Mouse (Mus musculus): ENCODE data around the gene Mdm2. TPM values are rescaled to one million over a fixed set of nuclear protein-coding genes. Genes with fewer than 3 reads are reported as not detected.

The Mdm2 gene
- polyA plus RNA-seq, 1 experiment from 2014 or later: 52.5 TPM

DNA sequence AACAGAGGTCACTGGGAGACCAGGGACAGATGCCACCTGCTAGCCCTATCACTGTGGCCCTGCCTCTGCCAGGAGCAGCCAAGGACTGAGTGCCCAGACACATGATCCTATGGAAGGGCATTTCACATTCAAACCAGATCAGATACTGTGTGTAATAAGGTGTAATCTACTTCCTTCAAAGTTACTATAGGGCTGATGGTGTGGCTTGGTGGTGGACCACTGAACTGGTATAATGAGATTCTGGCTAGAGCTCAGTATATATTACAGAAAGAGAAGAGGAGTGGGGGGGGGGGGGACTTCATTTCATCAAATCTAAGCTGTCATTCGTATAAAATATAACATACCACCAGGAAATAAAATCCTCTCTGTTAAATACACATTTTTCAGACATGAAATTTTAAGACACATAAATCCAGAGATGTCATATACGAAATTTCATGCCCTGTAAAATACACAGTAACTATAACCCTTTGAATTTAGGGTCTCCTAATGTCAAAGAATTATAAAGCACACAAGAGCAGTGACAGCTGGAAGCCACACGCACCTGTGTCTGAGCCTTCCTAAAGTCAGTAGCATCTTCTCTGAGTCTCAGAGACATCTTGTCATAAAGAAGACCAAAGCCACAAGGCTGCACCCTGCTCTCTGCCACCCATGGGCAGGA lies 36.1 kb downstream of the Mdm2 start:
- WGBS: 83% methylated on average over 3 of the region's 3 CpGs
- no peak overlapping the region for H3K4me2 ChIP-seq
- H3K27me3 ChIP-seq: no peaks in the 10 kb centered on the region
- no peaks in the 10 kb centered on the region for H3K9me3 ChIP-seq
- no peaks in the 10 kb centered on the region for H3K36me3 ChIP-seq
- peaks cover 10% of the 10 kb centered on the region; the same call in 1 of the 2 replicates for H3K4me1 ChIP-seq (replicated peaks)
- no peak overlapping the region for H3K27ac ChIP-seq (replicated peaks)
- no peak overlapping the region for H3K9ac ChIP-seq
- ATAC-seq (ENCODE audit: low FRiP score, low read depth): no peak
- H3K4me3 ChIP-seq: no peak overlapping the region

DNA sequence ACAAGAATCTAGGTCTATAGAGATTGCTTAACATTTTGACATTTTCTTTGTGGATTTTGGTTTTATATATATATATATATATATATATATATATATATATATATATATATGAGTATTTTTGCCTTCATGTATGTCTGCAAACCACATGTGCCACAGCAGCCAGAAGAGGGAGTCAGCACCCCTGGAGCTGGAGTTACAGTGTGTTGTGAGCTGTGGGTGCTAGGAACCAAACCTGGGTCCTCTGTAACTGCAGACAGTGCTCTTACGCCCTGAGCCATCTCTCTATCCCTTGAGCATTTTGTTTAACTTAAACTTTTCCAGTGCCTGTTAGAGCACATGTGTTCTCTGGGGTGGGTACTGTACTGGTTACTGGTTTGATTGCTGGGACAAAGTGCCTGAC lies 36.6 kb downstream of the Mdm2 start:
- H3K4me1 ChIP-seq (replicated peaks): peaks cover 10% of the 10 kb centered on the region; the same call in 1 of the 2 replicates
- H3K27ac ChIP-seq (replicated peaks): no peak overlapping the region
- ATAC-seq (ENCODE audit: low FRiP score, low read depth): no peak
- no peak overlapping the region for H3K9ac ChIP-seq
- no peaks in the 10 kb centered on the region for H3K9me3 ChIP-seq
- H3K36me3 ChIP-seq: no peaks in the 10 kb centered on the region
- no peak overlapping the region for H3K4me2 ChIP-seq
- no peaks in the 10 kb centered on the region for H3K27me3 ChIP-seq
- H3K4me3 ChIP-seq: no peak overlapping the region
- WGBS: 91% methylated on average over 1 of the region's 1 CpGs

DNA sequence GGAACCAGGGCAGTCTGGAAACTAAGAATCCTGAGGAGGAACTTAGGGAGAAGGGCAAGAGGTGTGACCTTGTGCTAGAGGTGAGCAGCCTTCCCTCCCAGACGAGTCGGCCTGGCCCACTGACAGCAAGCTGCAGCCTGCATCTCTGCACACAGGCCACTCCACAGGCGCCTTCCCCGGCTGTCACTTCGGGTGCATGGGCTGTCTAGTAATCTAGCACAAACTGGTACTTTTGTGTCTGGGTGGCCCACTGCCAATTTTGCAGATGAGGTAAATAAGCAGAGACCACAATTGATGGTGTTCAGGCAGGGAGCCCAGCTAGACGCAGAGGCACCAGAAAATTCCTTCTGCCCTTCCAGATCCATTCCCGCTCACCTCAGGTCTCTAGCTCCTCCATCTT lies 37.9 kb downstream of the Mdm2 start:
- Histone ChIP-seq H3K4me1 (replicated peaks) (peaks cover 10% of the 10 kb centered on the region; the same call in 1 of the 2 replicates), H3K4me2 (no peak overlapping the region), H3K9me3 (no peaks in the 10 kb centered on the region), H3K9ac (no peak overlapping the region), H3K27me3 (no peaks in the 10 kb centered on the region), H3K36me3 (no peaks in the 10 kb centered on the region), H3K4me3 (no peak overlapping the region), H3K27ac (replicated peaks) (no peak overlapping the region)
- 56% methylated on average over 7 of the region's 7 CpGs for WGBS
- ATAC-seq (ENCODE audit: low FRiP score, low read depth): no peak

DNA sequence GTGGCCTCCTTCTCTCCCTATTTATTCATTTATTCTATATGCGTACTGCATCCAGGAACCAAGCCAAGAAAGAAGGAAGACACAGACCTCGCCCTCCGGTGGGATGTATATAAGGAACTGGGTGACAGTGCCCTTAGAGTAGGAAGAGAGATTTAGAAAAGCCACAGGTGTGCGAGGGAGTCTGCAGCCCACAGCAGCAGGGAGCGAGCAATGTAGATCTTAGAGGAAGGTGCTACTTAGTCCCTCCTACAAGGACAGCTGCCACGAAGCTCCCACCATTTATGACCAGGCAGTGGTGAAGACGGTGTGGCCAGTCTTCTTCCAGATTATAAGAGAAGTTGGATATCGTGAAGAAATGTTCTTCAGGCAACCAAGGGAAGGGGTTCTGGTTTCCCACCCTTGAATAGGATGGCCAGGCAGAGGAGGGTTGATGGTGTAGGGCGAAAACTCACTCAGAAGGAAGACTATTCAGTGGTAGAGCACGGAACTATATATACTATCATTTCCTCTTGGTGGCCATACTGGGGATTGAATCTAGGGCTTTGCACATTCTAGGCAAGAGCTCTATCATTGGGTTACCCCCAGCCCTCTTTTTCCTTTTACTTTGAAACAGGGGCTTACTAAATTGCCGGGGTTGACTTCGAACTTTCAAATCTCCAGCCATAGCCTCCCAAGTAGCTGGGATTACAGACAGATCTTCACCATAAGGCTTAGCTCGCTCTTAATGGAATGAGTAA lies 38.5 kb downstream of the Mdm2 start:
- Histone ChIP-seq H3K4me2 (no peak overlapping the region), H3K4me3 (no peak overlapping the region), H3K9me3 (no peaks in the 10 kb centered on the region), H3K4me1 (replicated peaks) (peaks cover 10% of the 10 kb centered on the region; the same call in 1 of the 2 replicates), H3K9ac (no peak overlapping the region), H3K27me3 (no peaks in the 10 kb centered on the region), H3K27ac (replicated peaks) (no peak overlapping the region), H3K36me3 (no peaks in the 10 kb centered on the region)
- ATAC-seq (ENCODE audit: low FRiP score, low read depth): no peak
- 86% methylated on average over 13 of the region's 13 CpGs for WGBS

DNA sequence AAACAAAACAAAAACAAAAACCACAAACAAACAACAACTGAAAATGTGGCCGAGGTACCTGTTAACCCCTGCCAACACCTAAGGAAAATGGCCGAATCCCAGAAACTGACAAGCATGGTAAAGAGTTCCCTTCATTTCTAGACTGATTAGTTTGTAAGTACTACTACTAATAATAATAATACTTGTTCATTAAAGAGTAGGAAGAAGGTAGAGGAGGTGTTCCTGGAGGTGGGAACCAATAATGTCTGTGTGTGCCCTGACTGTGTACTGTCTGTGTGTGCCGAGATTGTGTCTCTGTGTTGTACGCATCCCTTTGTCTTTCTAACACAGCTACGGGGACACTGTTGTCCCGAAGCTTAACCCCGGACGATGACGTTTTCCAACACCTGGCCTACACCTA lies 39.3 kb downstream of the Mdm2 start:
- Histone ChIP-seq H3K27ac (replicated peaks) (no peak overlapping the region), H3K9ac (no peak overlapping the region), H3K27me3 (no peaks in the 10 kb centered on the region), H3K36me3 (no peaks in the 10 kb centered on the region), H3K4me3 (no peak overlapping the region), H3K9me3 (no peaks in the 10 kb centered on the region), H3K4me2 (no peak overlapping the region), H3K4me1 (replicated peaks) (peaks cover 8% of the 10 kb centered on the region; the same call in 1 of the 2 replicates)
- WGBS: 84% methylated on average over 9 of the region's 9 CpGs
- ATAC-seq (ENCODE audit: low FRiP score, low read depth): no peak

DNA sequence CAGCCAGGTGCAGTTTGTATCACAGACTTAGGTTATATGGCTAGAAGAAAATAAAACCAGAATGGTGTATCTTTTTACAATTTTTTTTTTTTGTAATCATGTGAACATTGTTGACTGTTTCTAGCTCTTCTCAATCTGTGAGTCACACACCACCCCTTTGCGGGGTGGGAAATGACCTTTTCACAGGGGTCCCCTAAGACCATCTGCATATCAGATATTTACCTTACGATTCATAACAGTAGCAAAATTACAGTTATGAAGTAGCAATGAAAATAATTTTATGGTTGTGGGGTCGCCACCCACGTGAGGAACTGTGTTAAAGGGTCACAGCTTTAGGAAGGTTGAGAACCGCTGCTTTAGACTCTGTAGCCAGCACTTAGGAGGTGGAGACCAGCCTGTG lies 39.8 kb downstream of the Mdm2 start:
- no peak for ATAC-seq (ENCODE audit: low FRiP score, low read depth)
- Histone ChIP-seq H3K4me2 (no peak overlapping the region), H3K27me3 (no peaks in the 10 kb centered on the region), H3K27ac (replicated peaks) (no peak overlapping the region), H3K4me3 (no peak overlapping the region), H3K9ac (no peak overlapping the region), H3K4me1 (replicated peaks) (peaks cover 8% of the 10 kb centered on the region; the same call in 1 of the 2 replicates), H3K36me3 (no peaks in the 10 kb centered on the region), H3K9me3 (no peaks in the 10 kb centered on the region)
- 82% methylated on average over 5 of the region's 5 CpGs for WGBS

DNA sequence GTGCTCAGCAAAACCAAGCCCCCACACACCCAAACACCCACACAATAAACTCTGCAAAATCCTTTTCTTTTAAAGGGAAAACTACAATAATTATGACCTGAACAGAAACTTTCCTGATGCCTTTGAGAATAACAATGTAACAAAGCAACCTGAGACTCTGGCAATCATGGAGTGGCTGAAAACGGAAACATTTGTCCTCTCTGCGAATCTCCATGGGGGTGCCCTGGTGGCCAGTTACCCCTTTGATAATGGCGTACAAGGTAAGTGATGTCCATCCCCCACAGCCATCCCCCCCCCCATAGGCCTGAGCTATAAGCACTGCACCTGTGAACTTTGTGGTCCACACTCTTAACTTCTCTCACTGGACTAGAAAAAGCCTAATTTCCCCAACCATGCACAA lies 40.5 kb downstream of the Mdm2 start:
- Histone ChIP-seq H3K4me3 (no peak overlapping the region), H3K9me3 (no peaks in the 10 kb centered on the region), H3K36me3 (no peaks in the 10 kb centered on the region), H3K27ac (replicated peaks) (no peak overlapping the region), H3K9ac (no peak overlapping the region), H3K4me2 (no peak overlapping the region), H3K4me1 (replicated peaks) (0 out of 2 replicates have a peak, but pooled peaks cover 4% of the 10 kb centered on the region), H3K27me3 (no peaks in the 10 kb centered on the region)
- 71% methylated on average over 3 of the region's 3 CpGs for WGBS
- ATAC-seq (ENCODE audit: low FRiP score, low read depth): no peak

DNA sequence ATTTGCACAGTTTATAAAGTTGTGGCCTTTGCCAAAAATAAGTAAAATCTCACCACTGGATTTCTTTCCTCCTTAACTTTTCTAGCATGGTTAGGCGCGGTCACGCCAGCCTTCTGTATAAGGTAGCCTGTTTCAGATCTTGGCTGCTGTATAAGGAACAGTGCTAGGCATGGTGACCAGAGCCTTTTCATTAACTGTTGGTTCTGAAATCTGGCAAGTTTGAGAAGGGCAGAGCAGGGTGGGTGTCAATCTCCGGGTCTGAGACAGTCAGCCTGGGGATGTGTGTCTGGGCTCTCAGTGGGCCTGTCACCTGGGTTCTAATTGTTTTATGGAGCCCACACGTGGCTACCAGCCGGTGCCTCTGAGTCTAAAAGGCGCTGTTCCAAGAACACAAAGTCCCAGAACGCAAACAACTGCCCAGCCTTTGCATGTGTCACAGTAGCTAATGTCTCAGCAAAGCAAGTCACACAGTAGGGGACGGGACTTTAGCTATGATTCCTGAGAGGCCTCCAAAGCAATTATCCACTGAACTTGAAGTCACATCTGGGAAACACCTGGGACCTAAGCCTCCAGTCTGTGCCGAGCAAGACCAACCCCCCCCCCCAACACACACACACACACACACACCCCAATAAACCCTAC lies 41.0 kb downstream of the Mdm2 start:
- H3K9me3 ChIP-seq: no peaks in the 10 kb centered on the region
- H3K27ac ChIP-seq (replicated peaks): no peak overlapping the region
- whole genome bisulfite sequencing: 46% methylated on average over 10 of the region's 10 CpGs
- no peak overlapping the region for H3K9ac ChIP-seq
- no peak overlapping the region for H3K4me2 ChIP-seq
- H3K4me3 ChIP-seq: no peak overlapping the region
- 0 out of 2 replicates have a peak, but pooled peaks have one; percentile 39 for ATAC-seq (ENCODE audit: low FRiP score, low read depth)
- H3K4me1 ChIP-seq (replicated peaks): 0 out of 2 replicates have a peak, but pooled peaks cover 4% of the 10 kb centered on the region
- no peaks in the 10 kb centered on the region for H3K27me3 ChIP-seq
- H3K36me3 ChIP-seq: no peaks in the 10 kb centered on the region

DNA sequence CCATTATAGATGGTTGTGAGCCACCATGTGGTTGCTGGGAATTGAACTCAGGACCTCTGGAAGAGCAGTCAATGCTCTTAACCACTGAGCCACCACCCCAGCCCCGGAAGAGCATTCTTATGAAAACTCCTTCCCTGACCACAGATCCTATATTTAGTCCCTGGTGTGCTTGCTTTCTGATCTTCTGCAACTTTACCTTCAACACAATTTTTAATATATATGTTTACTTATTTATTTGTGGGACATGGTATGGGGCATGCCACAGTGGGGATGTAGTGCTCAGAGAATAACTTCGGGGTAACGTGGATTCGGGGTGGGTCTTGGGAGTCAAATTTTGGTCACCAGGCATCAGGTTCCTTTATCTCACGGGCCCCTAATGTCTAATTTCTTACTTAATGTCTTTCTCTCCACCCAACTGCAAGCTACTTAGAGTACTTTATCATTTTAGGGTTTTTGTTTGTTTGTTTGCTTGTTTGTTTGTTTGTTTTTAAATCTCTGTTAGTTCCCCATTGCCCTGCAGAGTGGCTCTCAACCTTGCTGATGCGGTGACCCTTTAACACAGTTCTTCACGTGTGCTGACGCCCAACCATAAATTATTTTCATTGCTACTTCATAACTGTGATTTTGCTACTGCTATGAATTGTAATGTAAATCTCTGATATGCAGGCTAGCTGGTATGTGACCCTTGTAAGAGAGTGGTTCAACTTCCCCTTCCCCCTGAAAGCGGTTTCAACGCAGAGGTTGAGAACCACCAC lies 41.8 kb downstream of the Mdm2 start:
- H3K4me1 ChIP-seq (replicated peaks): 0 out of 2 replicates have a peak, but pooled peaks cover 8% of the 10 kb centered on the region
- no peak overlapping the region for H3K4me2 ChIP-seq
- H3K9me3 ChIP-seq: no peaks in the 10 kb centered on the region
- H3K9ac ChIP-seq: no peak overlapping the region
- H3K4me3 ChIP-seq: no peak overlapping the region
- H3K27me3 ChIP-seq: no peaks in the 10 kb centered on the region
- 89% methylated on average over 10 of the region's 10 CpGs for WGBS
- H3K36me3 ChIP-seq: no peaks in the 10 kb centered on the region
- no peak for ATAC-seq (ENCODE audit: low FRiP score, low read depth)
- no peak overlapping the region for H3K27ac ChIP-seq (replicated peaks)

DNA sequence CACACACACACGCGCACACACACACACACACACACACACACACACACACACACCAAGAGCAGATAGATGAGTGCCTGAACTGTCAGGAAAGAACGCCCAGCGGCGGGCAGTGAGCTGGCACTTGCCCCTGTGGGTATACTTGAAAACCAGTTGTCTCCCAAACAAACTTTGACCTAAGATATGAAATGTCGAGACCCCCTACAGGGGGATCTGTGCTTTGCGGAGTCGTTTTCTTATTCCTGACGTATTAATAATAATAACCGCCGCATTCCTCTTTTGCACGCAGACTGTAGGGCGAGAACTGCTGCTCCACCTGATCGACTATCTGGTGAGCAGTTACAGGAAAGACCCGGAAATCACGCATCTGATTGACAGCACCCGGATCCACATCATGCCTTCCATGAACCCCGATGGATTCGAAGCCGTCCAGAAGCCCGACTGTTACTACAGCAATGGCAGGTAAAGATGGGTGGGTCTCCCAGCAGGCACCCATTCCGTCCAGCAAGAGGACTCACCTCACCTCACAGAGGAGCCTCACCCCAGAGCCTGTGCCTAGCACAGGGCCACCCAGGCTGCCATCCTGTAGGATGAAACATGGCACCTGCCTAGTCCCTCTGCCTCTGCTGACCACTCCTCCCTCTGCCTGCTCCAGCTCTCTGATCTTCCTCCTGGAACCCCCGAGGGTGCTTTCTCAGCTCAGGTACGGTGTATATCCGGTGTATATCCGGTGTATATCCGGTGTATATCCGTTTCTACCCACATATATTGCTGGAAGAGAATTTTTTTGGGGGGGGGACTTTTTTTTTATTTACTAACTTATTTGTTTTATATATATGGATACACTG lies 42.7 kb downstream of the Mdm2 start:
- Histone ChIP-seq H3K36me3 (no peaks in the 10 kb centered on the region), H3K9ac (no peak overlapping the region), H3K27me3 (no peaks in the 10 kb centered on the region), H3K4me1 (replicated peaks) (0 out of 2 replicates have a peak, but pooled peaks cover 8% of the 10 kb centered on the region), H3K9me3 (no peaks in the 10 kb centered on the region), H3K4me2 (no peak overlapping the region), H3K27ac (replicated peaks) (no peak overlapping the region), H3K4me3 (no peak overlapping the region)
- 95% methylated on average over 28 of the region's 28 CpGs for WGBS
- no peak for ATAC-seq (ENCODE audit: low FRiP score, low read depth)

Data from hindbrain, embryonic 15.5 days (tissue).